Mouse (Mus musculus) kidney, embryonic 14.5 days (tissue): ENCODE measurements around the gene Ankrd42. TPM values are rescaled to one million over a fixed set of nuclear protein-coding genes. Genes with fewer than 3 reads are reported as not detected.

Experiments used
- ATAC-seq: fragments of 200-750 bp; cut with Nextera tagmentation; 2 replicates; pipeline ENCODE4 v1.8.0; 2017; ENCODE audit warnings: moderate number of reproducible peaks, mild to moderate bottlenecking, moderate TSS enrichment, moderate library complexity; ENCODE audit not compliant: low FRiP score, low TSS enrichment
- H3K27ac ChIP-seq: fragments of 300-500 bp; sonication (generic); 2 replicates; pipeline ENCODE4 v1.5.1; 2014; ENCODE audit warnings: low read depth, mild to moderate bottlenecking, low read length, moderate library complexity, mixed read lengths
- H3K27me3 ChIP-seq: fragments of 300-500 bp; sonication (generic); 2 replicates; pipeline ENCODE4 v1.6.1; 2014; ENCODE audit warnings: mild to moderate bottlenecking, low read length; ENCODE audit not compliant: control insufficient read depth, insufficient read depth
- H3K36me3 ChIP-seq: fragments of 300-500 bp; sonication (generic); 2 replicates; pipeline ENCODE4 v1.6.1; 2014; ENCODE audit warnings: low read length, mixed read lengths; ENCODE audit not compliant: control insufficient read depth, insufficient read depth
- H3K4me1 ChIP-seq: fragments of 300-500 bp; sonication (generic); 2 replicates; pipeline ENCODE4 v1.6.1; 2014; ENCODE audit warnings: low read length, mixed read lengths; ENCODE audit not compliant: control insufficient read depth, insufficient read depth
- H3K4me2 ChIP-seq: fragments of 300-500 bp; sonication (generic); replicated peaks from 2 replicates; pipeline ENCODE4 v1.6.1; 2014; ENCODE audit warnings: low read depth, mild to moderate bottlenecking, low read length
- H3K4me3 ChIP-seq: fragments of 300-500 bp; sonication (generic); 2 replicates; pipeline ENCODE4 v1.5.1; 2014; ENCODE audit warnings: mild to moderate bottlenecking, low read length
- H3K9ac ChIP-seq: fragments of 300-500 bp; sonication (generic); 2 replicates; pipeline ENCODE4 v1.6.1; 2014; ENCODE audit warnings: low read depth, mild to moderate bottlenecking, low read length, moderate library complexity
- H3K9me3 ChIP-seq: fragments of 300-500 bp; sonication (generic); 2 replicates; pipeline ENCODE4 v1.6.1; 2016; ENCODE audit warnings: low read length; ENCODE audit not compliant: control insufficient read depth
- WGBS: fragments of 180-500 bp; shearing (Covaris S2); extraction: QIAGEN DNeasy Blood & Tissue Kit; methylation state at CpG from one replicate; pipeline ENCODE4 v1.1.7; 2014; 5-methylcytosine and 5-hydroxymethylcytosine counted together
- polyA plus RNA-seq: library from polyadenylated mRNA; unstranded; fragments of >200 nt; fragmentation: Nextera tagmentation; extraction: Ambion mirVana; gene quantifications from 2 replicates; pipeline ENCODE4 v1.2.1, GENCODE M21; 2014

Ankrd42 gene
- polyA plus RNA-seq, result 3.9 and 6.6 TPM in 2 replicates

DNA sequence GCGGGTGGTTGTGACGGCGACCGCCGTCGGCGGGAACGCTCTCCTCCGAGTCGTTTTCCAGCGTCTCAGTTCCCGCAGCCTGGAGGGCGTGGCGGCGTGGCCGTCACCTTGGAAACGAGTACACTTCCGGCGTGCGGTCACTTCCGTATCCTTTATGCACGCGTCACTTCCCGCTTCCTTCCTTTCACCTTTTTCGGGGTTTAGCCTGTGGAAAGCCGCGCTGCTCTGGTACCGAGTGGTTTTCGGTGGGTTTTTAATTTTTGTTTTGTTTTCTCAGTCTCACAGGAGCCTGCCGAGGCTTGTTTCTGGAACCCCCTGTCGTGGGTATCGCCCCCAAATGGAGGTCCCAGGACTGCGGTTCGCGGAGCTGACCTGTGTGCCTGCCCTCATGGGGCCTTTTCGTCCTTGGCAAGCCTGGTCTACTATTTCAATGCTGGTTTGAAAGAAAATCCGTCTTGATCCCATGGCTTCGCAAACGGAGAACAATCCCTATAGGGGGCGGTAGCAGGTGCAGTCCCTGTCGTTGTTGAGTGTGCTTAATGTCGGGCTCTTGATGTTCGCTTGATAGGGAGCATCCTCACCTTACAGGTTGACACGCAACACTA lies at the start of gene Ankrd42:
Gene Ankrd42 (minus strand): TSS at position 122 of the 605 bp plus-strand sequence.
- peak; percentile 98 for ATAC-seq
- H3K27ac ChIP-seq, result peak within 1 kb of the TSS; percentile 76

DNA sequence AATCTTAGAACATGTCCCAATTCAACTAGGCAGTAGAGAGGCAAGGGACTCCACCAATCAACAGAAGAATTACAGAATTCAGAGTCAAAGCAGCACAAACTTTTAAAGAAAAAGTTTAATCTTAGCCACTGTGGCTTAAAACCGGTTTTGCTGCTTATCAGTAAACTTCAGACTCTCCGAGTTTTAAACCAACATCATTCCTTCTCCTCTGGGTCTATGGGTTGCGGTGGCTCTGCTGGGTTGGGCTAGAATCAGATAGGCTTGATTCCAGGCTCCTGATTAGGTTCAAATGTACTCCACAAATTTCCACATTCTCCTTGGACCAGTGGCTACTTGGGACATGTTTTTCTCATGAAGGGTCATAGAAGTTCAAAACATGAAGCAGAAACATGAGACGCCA lies 40.4 kb upstream of the Ankrd42 start:
- H3K27me3 ChIP-seq, result no peaks in the 10 kb centered on the region
- H3K36me3 ChIP-seq, result no peaks in the 10 kb centered on the region
- H3K4me2 ChIP-seq, result no peak overlapping the region
- no peak overlapping the region for H3K4me3 ChIP-seq
- ATAC-seq, result no peak
- no peak overlapping the region for H3K9ac ChIP-seq
- no peaks in the 10 kb centered on the region for H3K4me1 ChIP-seq
- no peak overlapping the region for H3K27ac ChIP-seq
- 62% methylated on average over 4 of the region's 4 CpGs for WGBS
- H3K9me3 ChIP-seq, result no peaks in the 10 kb centered on the region

More for the DNA sequence above, at the start of gene Ankrd42:
- Histone ChIP-seq H3K9me3 (no peaks in the 10 kb centered on the region), H3K9ac (peak within 1 kb of the TSS; percentile 78), H3K36me3 (peaks cover 7% of the 10 kb centered on the region; the same call in 1 of the 2 replicates), H3K4me3 (peak within 1 kb of the TSS; percentile 89), H3K4me1 (peaks cover 8% of the 10 kb centered on the region; the same call in 1 of the 2 replicates), H3K27me3 (no peaks in the 10 kb centered on the region), H3K4me2 (peak within 1 kb of the TSS; percentile 99)
- under 1% methylated on average over 44 of the region's 44 CpGs for WGBS

DNA sequence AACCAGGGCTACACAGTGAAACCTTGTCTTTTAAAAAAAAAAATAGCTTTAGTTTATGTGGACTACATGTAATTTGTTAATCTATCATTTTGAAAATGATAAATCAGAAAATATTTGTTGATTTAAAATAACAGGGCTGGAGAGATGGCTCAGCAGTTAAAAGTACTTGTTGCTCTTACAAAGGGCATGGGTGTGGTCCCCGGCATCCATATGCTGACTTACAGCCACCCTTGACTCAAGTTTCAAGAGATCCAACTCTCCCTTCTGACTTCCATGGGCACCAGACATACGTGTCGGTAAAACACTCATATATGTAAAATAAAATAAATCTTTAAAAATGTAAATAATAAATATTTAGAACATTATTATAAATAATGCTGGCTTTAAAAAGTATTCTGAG lies 38.2 kb upstream of the Ankrd42 start:
- Histone ChIP-seq H3K4me2 (no peak overlapping the region), H3K9me3 (no peaks in the 10 kb centered on the region), H3K27me3 (no peaks in the 10 kb centered on the region), H3K9ac (no peak overlapping the region), H3K36me3 (no peaks in the 10 kb centered on the region), H3K27ac (no peak overlapping the region), H3K4me1 (no peaks in the 10 kb centered on the region), H3K4me3 (no peak overlapping the region)
- WGBS, result 92% methylated on average over 3 of the region's 3 CpGs
- ATAC-seq, result no peak

DNA sequence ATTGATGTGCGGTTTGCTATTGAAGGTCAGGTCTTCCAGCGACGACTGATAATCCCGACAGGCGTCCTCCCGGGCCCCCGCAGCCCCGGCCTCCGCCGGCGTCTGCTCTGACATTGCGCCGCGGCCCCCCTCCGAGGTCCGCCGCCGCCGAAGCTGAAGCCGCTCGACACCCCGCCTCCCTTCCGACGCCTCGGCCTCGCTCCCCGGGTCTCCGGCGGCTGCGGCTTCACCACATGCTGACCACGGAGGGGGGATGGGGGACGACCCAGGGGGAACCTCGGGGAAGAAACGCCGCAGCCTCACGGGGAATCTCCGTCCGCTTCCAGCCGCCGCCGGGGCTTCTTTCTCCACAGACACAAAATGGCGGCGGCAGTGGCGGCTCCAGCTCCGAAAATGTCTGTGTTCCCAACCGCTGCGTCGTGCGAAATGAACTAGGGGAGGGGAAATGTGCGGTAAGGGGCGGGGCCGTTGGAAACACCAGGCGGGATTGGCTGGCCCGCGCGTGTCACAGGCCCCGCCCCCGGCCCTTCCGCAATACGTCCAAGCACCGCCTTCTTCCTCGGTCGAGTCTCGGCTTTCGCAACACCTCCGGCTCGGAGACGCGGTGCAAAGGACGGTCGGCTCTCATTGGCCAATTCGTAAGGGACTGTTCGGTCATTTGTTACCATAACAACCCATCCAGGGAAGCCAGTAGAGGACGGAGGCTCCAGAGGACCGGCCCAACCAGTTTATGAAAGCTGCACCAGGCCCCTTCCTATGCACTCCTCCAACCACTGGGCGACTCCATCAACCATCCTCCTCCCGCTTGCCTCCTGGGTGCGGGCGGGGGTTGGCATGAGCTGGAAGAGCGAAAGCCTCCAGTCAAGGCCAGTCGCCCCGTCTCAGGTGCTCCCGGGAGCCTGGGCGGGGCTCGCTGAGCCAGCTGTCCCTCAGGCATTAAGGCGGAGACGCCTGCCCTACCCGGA lies 32.8 kb upstream of the Ankrd42 start, which contains the start of gene Pcf11:
Gene Pcf11 (minus strand): TSS at position 428 of the 965 bp plus-strand sequence.
- peak within 1 kb of the TSS; percentile 72 for H3K4me2 ChIP-seq
- peak within 1 kb of the TSS; percentile 99 for H3K4me3 ChIP-seq
- WGBS, result under 1% methylated on average over 88 of the region's 88 CpGs
- peak; percentile 99 for ATAC-seq
- H3K9me3 ChIP-seq, result no peaks in the 10 kb centered on the region
- H3K36me3 ChIP-seq, result peaks cover 9% of the 10 kb centered on the region; the same call in 1 of the 2 replicates
- no peaks in the 10 kb centered on the region for H3K27me3 ChIP-seq
- peak within 1 kb of the TSS; percentile 97 for H3K9ac ChIP-seq
- H3K4me1 ChIP-seq, result peaks cover 6% of the 10 kb centered on the region; the same call in 1 of the 2 replicates
- peak within 1 kb of the TSS; percentile 96 for H3K27ac ChIP-seq

DNA sequence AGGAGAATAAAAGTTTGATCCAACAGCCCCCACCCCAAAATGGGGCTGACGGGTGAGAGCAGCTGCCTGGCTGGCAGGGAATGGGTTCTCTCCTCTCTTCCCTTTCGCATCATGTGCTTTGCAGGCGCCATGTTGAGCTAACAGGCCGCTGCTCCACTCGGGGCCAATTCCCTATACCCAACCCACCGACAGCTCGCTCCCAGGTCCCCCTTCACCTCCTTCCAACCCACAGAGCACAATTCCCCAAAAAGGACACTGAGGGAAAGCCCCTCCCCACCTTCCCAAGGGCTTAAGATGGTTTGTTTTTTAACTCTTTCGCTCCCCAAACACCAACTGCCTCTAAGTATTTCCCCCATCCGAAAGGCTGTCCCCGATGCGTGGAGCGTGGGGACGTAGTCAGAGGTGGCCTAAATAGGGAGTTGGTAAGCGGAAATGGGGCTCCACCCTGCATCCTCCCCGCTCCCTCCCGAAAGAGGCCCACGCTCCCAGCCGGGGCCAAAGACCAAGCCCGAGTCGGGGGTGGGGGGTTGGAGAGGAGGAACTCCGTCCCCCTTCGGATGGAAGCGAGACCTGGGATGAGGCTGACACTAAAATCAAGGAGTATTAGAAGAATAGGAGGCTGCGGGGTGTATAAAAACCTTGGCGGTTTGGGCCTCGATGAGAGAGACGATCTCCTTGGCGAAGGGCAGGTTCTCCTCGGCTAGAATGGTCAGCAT lies 32.0 kb upstream of the Ankrd42 start:
- peak overlapping the region; percentile 99 for H3K4me3 ChIP-seq
- no peaks in the 10 kb centered on the region for H3K9me3 ChIP-seq
- H3K4me2 ChIP-seq, result peak overlapping the region; percentile 72
- no peaks in the 10 kb centered on the region for H3K27me3 ChIP-seq
- 0 out of 2 replicates have a peak, but pooled peaks have one; percentile 13 for ATAC-seq
- H3K36me3 ChIP-seq, result peaks cover 9% of the 10 kb centered on the region; the same call in 1 of the 2 replicates
- H3K27ac ChIP-seq, result peak overlapping the region; percentile 96
- H3K4me1 ChIP-seq, result peaks cover 6% of the 10 kb centered on the region; the same call in 1 of the 2 replicates
- WGBS, result under 1% methylated on average over 29 of the region's 29 CpGs
- H3K9ac ChIP-seq, result peak overlapping the region; percentile 97

DNA sequence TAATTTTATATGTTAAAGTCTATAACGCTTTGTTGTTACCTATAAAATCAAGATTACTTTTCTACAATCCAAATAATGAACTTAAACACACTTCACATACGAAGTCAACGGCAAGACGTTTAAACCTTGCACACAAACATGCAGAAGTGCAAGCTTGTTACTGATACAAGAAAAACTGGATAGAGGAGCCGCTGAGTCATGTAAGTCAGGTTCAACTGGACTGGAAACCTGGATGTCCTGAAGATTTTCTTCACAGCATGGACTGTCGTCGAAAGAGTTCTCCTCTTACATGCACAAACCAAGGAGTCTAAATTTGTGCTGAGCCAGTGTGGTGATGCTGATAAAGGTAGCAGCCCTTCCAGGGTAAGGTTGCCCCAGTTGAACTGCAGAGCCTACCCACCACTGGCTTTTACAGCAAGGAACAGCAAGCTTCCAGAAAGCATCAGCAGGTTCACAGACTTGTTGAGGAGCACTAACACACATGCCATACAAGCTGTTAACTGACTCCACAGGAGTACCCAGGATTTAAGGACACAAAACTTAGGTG lies 29.4 kb upstream of the Ankrd42 start:
- Histone ChIP-seq H3K9me3 (no peaks in the 10 kb centered on the region), H3K27me3 (no peaks in the 10 kb centered on the region), H3K4me2 (no peak overlapping the region; the same call in 1 of the 2 replicates), H3K9ac (no peak overlapping the region), H3K4me3 (no peak overlapping the region), H3K27ac (no peak overlapping the region), H3K36me3 (peaks cover 24% of the 10 kb centered on the region), H3K4me1 (peaks cover 6% of the 10 kb centered on the region; the same call in 1 of the 2 replicates)
- whole genome bisulfite sequencing, result 83% methylated on average over 7 of the region's 7 CpGs
- no peak for ATAC-seq

DNA sequence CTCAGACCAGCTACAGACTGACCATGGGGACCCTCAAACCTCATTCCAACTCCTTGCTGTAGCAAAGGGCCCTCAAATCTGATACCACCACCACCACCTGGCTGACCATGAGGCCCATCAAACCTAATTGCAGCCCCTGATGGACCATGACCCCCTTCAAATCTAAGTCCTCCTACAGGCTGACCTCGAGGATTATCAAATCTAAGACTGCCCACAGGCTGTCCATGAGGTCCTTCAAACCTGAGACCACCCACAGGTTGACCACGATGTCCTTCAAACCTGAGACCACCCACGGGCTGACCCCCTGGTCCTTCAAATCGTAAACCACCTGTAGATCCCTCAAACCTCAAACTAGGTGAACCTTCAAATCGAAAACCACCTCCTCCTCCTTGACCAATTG lies 21.1 kb upstream of the Ankrd42 start:
- no peaks in the 10 kb centered on the region for H3K27me3 ChIP-seq
- 0 out of 2 replicates have a peak, but pooled peaks have one; percentile 28 for ATAC-seq
- H3K9ac ChIP-seq, result no peak overlapping the region
- no peaks in the 10 kb centered on the region for H3K4me1 ChIP-seq
- H3K4me2 ChIP-seq, result no peak overlapping the region
- H3K36me3 ChIP-seq, result peaks cover 75% of the 10 kb centered on the region
- 92% methylated on average over 5 of the region's 5 CpGs for WGBS
- no peak overlapping the region for H3K27ac ChIP-seq
- H3K9me3 ChIP-seq, result peaks cover 2% of the 10 kb centered on the region; the same call in 1 of the 2 replicates
- H3K4me3 ChIP-seq, result no peak overlapping the region

DNA sequence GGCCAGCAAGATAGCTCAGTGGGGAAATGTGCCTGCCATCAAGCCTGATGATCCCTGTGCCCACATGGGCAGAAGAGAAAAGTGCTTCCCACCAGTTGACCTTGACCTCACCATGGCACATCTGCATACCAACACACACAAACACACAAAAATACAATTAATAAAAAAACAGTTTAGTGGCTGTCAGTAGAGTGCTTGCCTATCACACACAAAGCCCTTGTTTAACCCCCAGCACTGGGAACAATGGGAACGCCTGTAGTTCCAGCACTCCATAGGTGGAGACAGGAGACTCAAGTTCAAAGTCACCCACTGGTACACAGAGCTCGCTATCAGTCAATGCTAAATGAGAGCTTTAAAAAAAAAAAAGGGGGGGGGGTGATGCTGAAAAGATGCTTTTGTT lies 19.4 kb upstream of the Ankrd42 start:
- Histone ChIP-seq H3K9me3 (peaks cover 2% of the 10 kb centered on the region; the same call in 1 of the 2 replicates), H3K4me3 (no peak overlapping the region), H3K27ac (no peak overlapping the region), H3K9ac (no peak overlapping the region), H3K36me3 (peaks cover 70% of the 10 kb centered on the region), H3K27me3 (no peaks in the 10 kb centered on the region), H3K4me2 (no peak overlapping the region), H3K4me1 (no peaks in the 10 kb centered on the region)
- WGBS, result 90% methylated on average over 2 of the region's 2 CpGs
- ATAC-seq, result no peak
